Mouse (Mus musculus) cerebellum, adult 2 months (tissue): ENCODE data around the gene Rarg.

ENCODE experiments used
- CTCF ChIP-seq: fragments of 200-500 bp; IDR thresholded peaks from 2 replicates; pipeline ENCODE4 v1.5.1; 2011; ENCODE audit warnings: low read depth, mild to moderate bottlenecking, control low read depth, low read length, moderate library complexity, borderline replicate concordance; ENCODE audit not compliant: insufficient read depth
- POLR2A ChIP-seq: fragments of 200-500 bp; IDR thresholded peaks from 2 replicates; pipeline ENCODE4 v1.6.1; 2011; ENCODE audit warnings: low read length, control low read depth, borderline replicate concordance; ENCODE audit not compliant: insufficient read depth

DNA sequence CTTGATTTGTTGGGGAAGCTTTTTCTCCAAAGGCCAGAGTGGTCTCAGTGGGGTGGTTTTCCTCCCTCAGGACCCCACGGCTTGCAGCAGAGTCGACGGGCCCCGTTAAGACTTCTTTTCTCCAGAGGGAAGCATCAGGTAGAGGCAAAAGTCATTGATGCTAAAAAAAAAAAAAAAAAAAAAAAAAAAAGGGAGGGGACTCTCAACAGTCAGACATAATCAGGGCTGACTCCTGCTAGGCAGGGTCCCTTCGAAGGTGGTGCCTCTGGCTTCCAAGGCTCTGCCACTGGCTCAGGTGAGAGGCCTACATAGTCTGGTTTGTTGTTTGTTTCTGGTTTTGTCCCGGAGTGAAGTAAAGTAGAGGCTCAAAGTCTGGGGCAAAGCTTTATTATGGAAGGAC is 41.7 kb downstream of the Rarg start:
- TF ChIP-seq POLR2A = no peak
- TF ChIP-seq CTCF = no peak
